Mouse (Mus musculus): Measurements from ENCODE around the gene Clstn2. TPM values are rescaled to one million over a fixed set of nuclear protein-coding genes. Genes with fewer than 3 reads are reported as not detected.

The Clstn2 gene
- polyA plus RNA-seq, 1 experiment = 1.9 TPM

DNA sequence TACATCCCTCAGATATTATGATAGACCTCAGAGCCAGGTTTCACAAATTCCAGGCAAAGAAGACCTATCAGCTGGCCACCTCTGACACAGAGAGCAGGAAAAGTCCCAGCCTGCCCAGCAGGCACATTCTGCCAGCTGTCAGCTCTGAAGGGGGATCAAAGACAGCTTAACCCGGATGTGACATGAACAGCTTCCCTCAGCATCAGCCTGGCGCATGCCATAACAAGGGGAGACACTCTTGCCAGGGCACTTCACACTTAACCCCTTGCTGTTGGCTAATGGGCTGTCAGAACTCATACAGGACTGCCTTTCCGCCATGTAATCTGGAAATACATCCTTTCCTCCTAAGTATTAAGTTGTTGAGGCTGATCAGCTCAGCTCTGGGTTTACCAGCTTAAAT, 403.8 kb downstream of the Clstn2 start:
- Histone ChIP-seq H3K4me1 (ENCODE audit: control insufficient read depth, insufficient read depth, low read length) (no peaks in the 10 kb centered on the region), H3K27ac (ENCODE audit: insufficient read depth, low read depth, low read length) (no peak overlapping the region), H3K27me3 (replicated peaks; ENCODE audit: control insufficient read depth, insufficient read depth, low read length) (no peaks in the 10 kb centered on the region; the same call in 1 of the 2 replicates), H3K4me3 (ENCODE audit: insufficient read depth, low read depth, low read length) (no peak overlapping the region), H3K36me3 (ENCODE audit: control insufficient read depth, insufficient read depth, low read length) (no peaks in the 10 kb centered on the region)
- no peak for DNase-seq
- TF ChIP-seq POLR2A (IDR thresholded peaks at IDR 0.05; ENCODE audit: low read depth, low read length) (no peak), CTCF (conservative IDR thresholded peaks at IDR 0.05; ENCODE audit: insufficient read depth, insufficient read length, low read depth, low read length) (no peak)
- WGBS = 46% methylated on average over 3 of the region's 3 CpGs

DNA sequence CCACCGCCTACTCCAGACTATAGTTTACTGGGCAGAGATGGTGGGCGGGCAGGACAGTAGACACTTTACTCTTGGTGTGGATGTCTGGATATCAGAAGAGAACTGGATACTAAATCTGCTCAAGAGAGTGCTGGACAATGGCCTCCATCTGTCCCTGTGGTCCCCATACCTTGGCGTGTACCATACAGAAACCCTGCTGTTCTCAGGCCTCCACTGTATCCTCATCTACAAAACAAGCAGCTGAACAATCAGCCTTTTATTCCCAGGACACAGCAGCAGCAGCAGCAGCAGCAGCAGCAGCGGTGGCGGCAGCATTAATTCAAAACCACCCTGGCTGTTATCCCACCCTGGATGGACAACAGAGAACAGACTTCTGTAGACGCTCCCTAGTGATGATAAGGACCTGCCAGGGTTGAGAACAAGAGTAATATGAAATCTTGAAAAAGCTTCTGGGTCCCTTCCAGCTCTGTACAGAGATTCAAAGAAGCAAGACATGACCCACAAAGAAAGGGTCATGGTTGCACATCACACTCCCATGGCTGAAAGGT, 404.5 kb downstream of the Clstn2 start:
- no peak overlapping the region for H3K4me3 ChIP-seq (ENCODE audit: insufficient read depth, low read depth, low read length)
- WGBS = 84% methylated on average over 6 of the region's 6 CpGs
- TF ChIP-seq POLR2A (IDR thresholded peaks at IDR 0.05; ENCODE audit: low read depth, low read length) = no peak
- no peak for TF ChIP-seq CTCF (conservative IDR thresholded peaks at IDR 0.05; ENCODE audit: insufficient read depth, insufficient read length, low read depth, low read length)
- H3K36me3 ChIP-seq (ENCODE audit: control insufficient read depth, insufficient read depth, low read length) = no peaks in the 10 kb centered on the region
- no peaks in the 10 kb centered on the region; the same call in 1 of the 2 replicates for H3K27me3 ChIP-seq (replicated peaks; ENCODE audit: control insufficient read depth, insufficient read depth, low read length)
- H3K4me1 ChIP-seq (ENCODE audit: control insufficient read depth, insufficient read depth, low read length) = no peaks in the 10 kb centered on the region
- no peak for DNase-seq
- no peak overlapping the region for H3K27ac ChIP-seq (ENCODE audit: insufficient read depth, low read depth, low read length)

GRCm38 (mm10) chr9:97627916-97628315, 405.1 kb downstream of the Clstn2 start:
- Histone ChIP-seq H3K27ac (ENCODE audit: insufficient read depth, low read depth, low read length) (no peak overlapping the region), H3K4me1 (ENCODE audit: control insufficient read depth, insufficient read depth, low read length) (no peaks in the 10 kb centered on the region), H3K36me3 (ENCODE audit: control insufficient read depth, insufficient read depth, low read length) (no peaks in the 10 kb centered on the region), H3K4me3 (ENCODE audit: insufficient read depth, low read depth, low read length) (no peak overlapping the region), H3K27me3 (replicated peaks; ENCODE audit: control insufficient read depth, insufficient read depth, low read length) (no peaks in the 10 kb centered on the region; the same call in 1 of the 2 replicates)
- no peak for DNase-seq
- 86% methylated on average over 3 of the region's 3 CpGs for WGBS
- TF ChIP-seq POLR2A (IDR thresholded peaks at IDR 0.05; ENCODE audit: low read depth, low read length) (no peak), CTCF (conservative IDR thresholded peaks at IDR 0.05; ENCODE audit: insufficient read depth, insufficient read length, low read depth, low read length) (no peak)

GRCm38 (mm10) chr9:97610566-97610965, 422.4 kb downstream of the Clstn2 start:
- no peaks in the 10 kb centered on the region for H3K27me3 ChIP-seq (replicated peaks; ENCODE audit: control insufficient read depth, insufficient read depth, low read length)
- 67% methylated on average over 7 of the region's 7 CpGs for WGBS

GRCm38 (mm10) chr9:97603729-97604128, 429.3 kb downstream of the Clstn2 start:
- DNase-seq = no peak
- Histone ChIP-seq H3K27me3 (replicated peaks; ENCODE audit: control insufficient read depth, insufficient read depth, low read length) (no peaks in the 10 kb centered on the region), H3K4me3 (ENCODE audit: insufficient read depth, low read depth, low read length) (no peak overlapping the region), H3K4me1 (ENCODE audit: control insufficient read depth, insufficient read depth, low read length) (no peaks in the 10 kb centered on the region), H3K27ac (ENCODE audit: insufficient read depth, low read depth, low read length) (no peak overlapping the region), H3K36me3 (ENCODE audit: control insufficient read depth, insufficient read depth, low read length) (no peaks in the 10 kb centered on the region)
- WGBS = 70% methylated on average over 8 of the region's 8 CpGs
- TF ChIP-seq POLR2A (IDR thresholded peaks at IDR 0.05; ENCODE audit: low read depth, low read length) = no peak
- no peak for TF ChIP-seq CTCF (conservative IDR thresholded peaks at IDR 0.05; ENCODE audit: insufficient read depth, insufficient read length, low read depth, low read length)

More at GRCm38 (mm10) chr9:97610566-97610965, 422.4 kb downstream of the Clstn2 start:
- DNase-seq = no peak
- Histone ChIP-seq H3K36me3 (ENCODE audit: control insufficient read depth, insufficient read depth, low read length) (no peaks in the 10 kb centered on the region), H3K27ac (ENCODE audit: insufficient read depth, low read depth, low read length) (no peak overlapping the region), H3K4me1 (ENCODE audit: control insufficient read depth, insufficient read depth, low read length) (no peaks in the 10 kb centered on the region), H3K4me3 (ENCODE audit: insufficient read depth, low read depth, low read length) (no peak overlapping the region)
- TF ChIP-seq CTCF (conservative IDR thresholded peaks at IDR 0.05; ENCODE audit: insufficient read depth, insufficient read length, low read depth, low read length) (no peak), POLR2A (IDR thresholded peaks at IDR 0.05; ENCODE audit: low read depth, low read length) (no peak)

GRCm38 (mm10) chr9:97602476-97602875, 430.5 kb downstream of the Clstn2 start:
- H3K36me3 ChIP-seq (ENCODE audit: control insufficient read depth, insufficient read depth, low read length) = no peaks in the 10 kb centered on the region
- no peaks in the 10 kb centered on the region for H3K4me1 ChIP-seq (ENCODE audit: control insufficient read depth, insufficient read depth, low read length)
- H3K27me3 ChIP-seq (replicated peaks; ENCODE audit: control insufficient read depth, insufficient read depth, low read length) = no peaks in the 10 kb centered on the region
- H3K4me3 ChIP-seq (ENCODE audit: insufficient read depth, low read depth, low read length) = no peak overlapping the region
- WGBS = 55% methylated on average over 5 of the region's 5 CpGs
- no peak for DNase-seq
- TF ChIP-seq POLR2A (IDR thresholded peaks at IDR 0.05; ENCODE audit: low read depth, low read length) (no peak), CTCF (conservative IDR thresholded peaks at IDR 0.05; ENCODE audit: insufficient read depth, insufficient read length, low read depth, low read length) (no peak)
- no peak overlapping the region for H3K27ac ChIP-seq (ENCODE audit: insufficient read depth, low read depth, low read length)

- 86% methylated on average over 3 of the region's 3 CpGs for WGBS
- no peaks in the 10 kb centered on the region for H3K27me3 ChIP-seq (replicated peaks; ENCODE audit: control insufficient read depth, insufficient read depth, low read length)
- H3K36me3 ChIP-seq (ENCODE audit: control insufficient read depth, insufficient read depth, low read length) = no peaks in the 10 kb centered on the region
- no peaks in the 10 kb centered on the region for H3K4me1 ChIP-seq (ENCODE audit: control insufficient read depth, insufficient read depth, low read length)
- H3K27ac ChIP-seq (ENCODE audit: insufficient read depth, low read depth, low read length) = no peak overlapping the region
- TF ChIP-seq POLR2A (IDR thresholded peaks at IDR 0.05; ENCODE audit: low read depth, low read length) = no peak
- TF ChIP-seq CTCF (conservative IDR thresholded peaks at IDR 0.05; ENCODE audit: insufficient read depth, insufficient read length, low read depth, low read length) = no peak
- H3K4me3 ChIP-seq (ENCODE audit: insufficient read depth, low read depth, low read length) = no peak overlapping the region
- no peak for DNase-seq
These were observed 434.0 kb downstream of the Clstn2 start for GRCm38 (mm10) chr9:97599006-97599405.
